Mouse (Mus musculus) CH12F3 (cell line): ENCODE results near the gene Ppp2r5c.

Experiments used
- in situ Hi-C: fragments of 300-500 bp; cut with MboI; formaldehyde crosslinking; loops from 2 replicates; pipeline ENCODE4 v1.14.3; 2020; ENCODE audit warnings: low sequenced_read_pairs

Gene Ppp2r5c

DNA sequence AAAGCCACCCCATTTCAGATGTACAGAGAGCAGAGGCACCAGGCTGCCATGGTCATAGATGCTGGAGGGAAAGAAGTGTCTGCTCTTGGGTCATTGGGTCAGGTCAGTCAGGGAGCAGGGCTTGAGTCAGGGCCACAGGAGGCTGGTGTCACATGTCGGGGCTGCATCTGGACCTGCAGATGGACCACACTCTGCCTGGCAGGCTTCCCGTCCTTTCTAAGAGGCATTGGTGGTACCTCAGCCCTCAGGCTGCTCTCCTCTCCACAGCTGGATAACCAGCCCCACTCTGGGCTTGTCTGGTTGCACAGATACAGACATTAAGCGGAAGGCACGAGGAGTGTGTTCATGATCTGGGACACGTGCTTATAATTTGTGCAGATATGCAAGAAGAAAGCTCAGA lies 61.8 kb downstream of the Ppp2r5c start:
- in situ Hi-C loops, result no loop called here

DNA sequence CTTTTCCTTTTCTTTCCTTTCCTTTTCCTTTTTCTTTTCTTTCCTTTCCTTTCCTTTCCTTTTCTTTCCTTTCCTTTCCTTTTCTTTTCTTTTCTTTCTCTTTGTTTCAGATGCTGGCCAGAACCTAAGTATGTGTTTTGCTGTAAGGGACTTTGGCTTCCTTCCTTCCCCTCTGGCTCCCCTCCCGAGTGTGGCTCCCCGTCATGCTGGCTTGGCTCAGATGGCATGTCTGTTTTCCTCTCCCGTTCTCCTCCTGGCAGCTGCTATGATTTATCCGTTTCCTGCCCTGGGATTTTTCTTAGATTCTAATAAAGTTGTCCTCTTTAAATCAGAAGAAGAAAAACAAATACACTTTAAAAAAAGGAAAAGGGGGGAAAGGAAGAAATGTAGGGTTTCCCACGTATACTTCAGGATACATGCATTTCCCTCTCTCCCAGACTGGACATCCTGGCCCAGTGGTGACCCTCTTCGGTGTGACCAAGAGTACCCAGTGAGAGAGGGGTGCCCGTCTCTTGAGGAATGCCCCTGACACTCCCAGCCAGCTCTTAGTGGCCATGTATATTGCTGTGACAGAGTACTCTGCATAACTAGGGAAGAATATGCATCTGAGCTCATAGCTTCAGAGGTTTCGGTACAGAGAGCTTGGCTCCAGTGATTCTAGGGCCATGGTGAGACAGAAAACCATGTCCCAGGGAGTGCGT lies 63.4 kb downstream of the Ppp2r5c start:
- in situ Hi-C loops, result no loop called here

DNA sequence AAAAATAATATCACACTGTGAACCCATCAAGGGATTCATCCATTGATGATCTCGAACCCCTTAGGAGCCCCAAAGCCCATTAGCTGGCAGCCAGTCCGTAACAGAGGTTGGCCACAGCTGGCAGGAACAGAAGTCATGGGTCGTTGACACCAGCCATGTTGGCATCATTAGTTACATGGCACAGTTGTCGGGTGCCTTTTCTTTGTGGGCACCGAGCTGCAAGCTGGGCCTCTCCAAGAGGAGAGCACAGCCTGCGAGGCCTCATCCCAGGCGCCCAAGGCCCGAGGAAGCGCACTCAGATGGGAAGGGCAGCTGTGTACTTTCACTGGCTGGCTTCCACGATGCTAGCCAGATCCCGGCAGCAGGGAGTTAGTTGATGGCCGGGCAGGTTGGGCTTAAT lies 64.3 kb downstream of the Ppp2r5c start:
- in situ Hi-C loops, result no loop called here

DNA sequence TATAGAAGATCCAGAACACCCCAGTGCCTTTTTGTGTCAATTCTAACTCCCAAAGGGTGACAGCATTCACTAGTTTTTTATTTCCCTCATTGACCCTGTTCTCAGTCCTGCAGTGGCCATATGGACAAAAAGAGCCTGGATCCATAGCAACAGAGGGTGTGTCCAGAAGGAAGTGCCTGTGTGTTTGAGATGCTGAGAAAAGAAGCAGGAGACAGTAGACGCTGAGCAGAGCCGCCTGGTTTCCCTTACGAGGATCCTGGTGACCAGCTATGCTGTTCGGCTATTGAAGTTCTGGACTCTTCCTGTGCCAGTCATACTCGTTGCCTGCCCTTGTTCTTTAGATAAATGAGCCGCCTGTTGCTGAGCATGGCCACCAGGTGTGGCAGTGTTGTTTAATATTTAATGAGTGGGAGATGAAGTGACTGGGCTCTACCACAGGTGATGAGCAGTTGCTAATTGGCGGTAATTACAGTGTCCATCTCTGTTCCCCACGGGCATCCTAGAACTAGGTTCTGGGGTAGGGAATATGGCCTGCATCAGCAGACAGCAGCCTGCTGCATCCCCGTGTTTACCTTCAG lies 65.0 kb downstream of the Ppp2r5c start:
- in situ Hi-C loops, result no loop called here

DNA sequence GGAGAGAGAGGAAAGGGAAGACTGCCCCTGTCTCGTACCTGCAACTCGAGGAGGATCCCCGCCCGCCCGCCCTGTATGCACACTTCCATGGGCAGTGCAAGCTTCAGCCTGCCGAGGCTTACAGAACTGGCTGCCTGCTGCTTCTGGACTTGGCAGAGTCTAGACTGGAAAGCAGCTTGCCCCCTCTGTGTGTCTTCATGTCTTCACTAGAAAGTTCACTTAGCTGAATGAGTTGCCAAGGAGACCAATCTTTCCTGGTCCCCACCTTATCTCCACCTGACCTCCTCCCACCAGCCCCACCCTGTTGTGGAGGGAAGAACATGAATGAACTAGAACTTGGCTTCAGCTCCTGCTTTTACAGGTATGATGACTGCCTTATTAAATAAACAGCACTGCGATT lies 66.0 kb downstream of the Ppp2r5c start:
- in situ Hi-C loops, result no loop called here

DNA sequence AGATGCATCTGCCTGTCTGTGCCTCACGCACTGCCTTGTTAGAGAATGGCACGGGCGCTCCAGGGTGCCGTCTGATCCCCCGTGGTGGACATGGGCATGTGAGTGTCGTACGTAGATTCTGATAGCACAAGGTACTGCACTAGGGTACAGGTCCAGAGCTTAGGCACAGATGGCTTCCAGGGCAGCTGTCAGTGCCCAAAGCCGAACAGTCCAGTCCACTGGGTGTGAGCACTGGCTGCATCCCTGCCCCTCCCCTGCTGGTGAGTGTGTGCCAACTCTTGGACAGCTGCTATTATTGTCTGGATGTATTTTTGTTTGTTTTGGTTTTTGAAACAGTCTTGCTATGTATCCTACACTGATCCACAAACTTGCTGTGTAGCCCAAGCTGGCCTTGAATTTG lies 68.8 kb downstream of the Ppp2r5c start:
- in situ Hi-C loops, result no loop called here

DNA sequence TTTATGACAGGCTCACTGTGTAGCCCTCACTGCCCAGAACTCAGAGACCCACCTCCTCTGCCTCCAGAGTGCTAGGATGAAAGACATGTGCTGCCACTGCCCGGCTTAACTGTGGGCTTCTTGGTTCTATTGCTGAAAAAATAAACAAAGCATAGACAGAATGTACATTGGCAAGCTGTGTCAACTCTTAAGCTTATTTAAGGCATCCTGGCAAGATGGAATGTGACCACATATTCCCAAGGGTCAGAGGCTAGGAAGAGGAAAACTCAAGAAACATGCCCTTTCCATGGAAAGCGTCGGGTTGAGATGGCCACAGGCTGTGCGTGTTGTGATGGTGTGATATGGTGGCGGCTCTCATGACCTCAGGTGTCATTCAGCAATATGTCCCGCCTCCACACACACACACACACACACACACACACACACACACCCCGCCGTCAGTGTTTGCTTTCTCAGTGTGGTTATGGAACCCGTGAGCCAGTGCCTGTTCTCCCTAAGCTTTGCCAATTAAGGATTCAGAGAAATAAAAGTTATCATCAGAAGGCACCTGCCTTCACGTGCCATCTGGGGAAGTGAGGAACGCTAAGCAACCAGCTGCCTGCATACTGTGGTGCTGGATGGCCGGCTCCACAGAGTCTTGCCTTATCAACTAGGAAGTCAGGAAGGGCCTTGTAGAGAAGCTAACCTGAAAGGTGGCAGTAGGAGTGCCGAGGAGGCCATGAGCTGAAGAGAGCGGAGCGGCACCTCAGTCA lies 73.5 kb downstream of the Ppp2r5c start:
- in situ Hi-C loops, result no loop called here

DNA sequence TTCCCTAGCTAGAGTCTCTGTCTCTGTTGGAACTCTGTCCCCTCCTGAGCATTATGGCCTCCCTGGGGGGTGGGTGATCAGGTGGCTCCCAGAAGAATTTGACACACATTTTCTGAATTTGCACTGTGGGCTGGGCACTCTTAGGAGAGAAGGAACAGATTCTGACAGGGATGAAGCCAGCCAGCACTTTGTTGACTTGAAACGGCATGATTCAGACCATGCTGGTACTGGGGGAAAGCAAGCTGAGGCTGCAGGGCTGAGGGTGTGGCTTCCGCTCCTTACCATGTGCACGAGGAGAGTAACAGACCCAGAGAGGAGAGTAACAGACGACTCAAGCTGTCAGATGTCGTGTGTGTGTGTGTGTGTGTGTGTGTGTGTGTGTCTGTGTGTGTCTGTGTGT lies 76.6 kb downstream of the Ppp2r5c start:
- in situ Hi-C loops, result no loop called here

DNA sequence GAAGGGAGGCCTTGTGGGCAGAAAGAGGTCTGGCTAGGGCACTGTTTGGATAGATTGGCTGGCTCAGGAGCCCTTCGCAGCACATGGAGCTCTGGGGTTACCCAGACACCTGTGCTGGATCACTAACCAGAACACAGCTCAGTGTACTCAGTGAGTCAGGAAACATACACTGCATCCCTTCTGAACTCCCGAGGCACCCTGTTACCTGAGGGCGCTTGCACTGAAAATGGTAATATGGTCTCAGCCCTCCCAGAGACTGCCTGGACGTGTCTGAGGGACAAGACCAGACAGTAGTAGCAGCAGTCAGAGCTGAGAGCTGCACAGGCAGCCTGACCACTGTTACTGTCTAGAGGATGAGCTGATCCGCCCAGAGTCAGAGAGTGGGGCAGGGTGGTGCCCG lies 85.8 kb downstream of the Ppp2r5c start:
- in situ Hi-C loops, result no loop called here

DNA sequence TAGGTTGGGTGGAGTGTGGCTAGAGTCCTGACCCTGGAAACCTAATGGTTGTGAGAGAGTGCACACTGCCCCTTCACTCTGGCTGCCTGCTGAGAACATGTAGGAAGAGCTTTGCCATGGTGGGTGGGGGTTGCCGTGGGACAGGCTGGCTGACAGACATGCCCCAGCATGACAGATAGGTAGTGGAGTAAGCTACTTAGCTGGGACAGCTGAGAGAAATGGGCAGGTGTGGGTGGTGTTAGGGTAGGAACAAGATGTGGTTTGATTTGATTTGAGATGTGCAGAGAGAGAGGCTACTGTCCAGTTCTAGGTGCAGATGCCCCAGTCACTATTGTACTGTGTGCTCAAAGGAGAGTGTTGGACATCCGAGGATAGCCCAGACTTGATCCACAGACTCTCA lies 86.2 kb downstream of the Ppp2r5c start:
- in situ Hi-C loops, result no loop called here

DNA sequence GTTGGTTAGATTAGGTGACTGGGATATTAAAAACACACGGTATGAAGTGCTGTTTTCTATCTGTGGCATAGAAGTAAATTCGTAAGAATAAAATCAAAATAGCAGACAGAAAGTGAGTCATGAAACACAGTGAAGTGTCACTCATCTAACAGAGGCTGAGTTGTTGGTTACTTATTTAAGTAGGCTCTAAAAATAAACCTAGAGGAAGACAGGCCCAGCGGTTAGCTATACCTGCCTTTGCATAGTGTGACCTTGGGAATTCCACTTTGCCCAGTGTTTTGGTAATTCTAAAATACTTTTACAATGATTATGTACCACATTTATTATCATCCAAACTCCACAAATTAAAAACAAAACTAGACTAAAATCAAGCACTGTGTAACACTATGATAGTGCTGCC lies 86.9 kb downstream of the Ppp2r5c start:
- in situ Hi-C loops, result no loop called here

DNA sequence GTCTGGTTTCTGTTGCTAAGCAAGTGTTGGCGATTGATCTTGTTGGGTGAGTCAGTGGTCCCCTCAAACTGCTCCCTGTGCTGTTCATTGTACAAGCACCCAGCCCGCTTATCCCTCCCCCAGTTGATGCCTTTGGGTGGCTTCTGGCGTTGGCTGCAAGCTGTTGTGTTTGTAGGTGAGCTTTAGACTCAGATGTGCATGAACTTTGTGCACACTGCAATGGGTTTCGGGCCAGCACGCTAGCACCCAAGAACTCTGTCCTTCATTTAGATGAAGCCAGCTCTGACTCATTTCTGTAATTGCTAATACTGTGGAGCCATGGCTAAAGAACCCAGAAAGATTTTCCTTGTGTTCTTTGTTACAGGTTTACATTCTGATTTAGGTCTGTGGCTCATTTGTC lies 88.4 kb downstream of the Ppp2r5c start:
- in situ Hi-C loops, result no loop called here

DNA sequence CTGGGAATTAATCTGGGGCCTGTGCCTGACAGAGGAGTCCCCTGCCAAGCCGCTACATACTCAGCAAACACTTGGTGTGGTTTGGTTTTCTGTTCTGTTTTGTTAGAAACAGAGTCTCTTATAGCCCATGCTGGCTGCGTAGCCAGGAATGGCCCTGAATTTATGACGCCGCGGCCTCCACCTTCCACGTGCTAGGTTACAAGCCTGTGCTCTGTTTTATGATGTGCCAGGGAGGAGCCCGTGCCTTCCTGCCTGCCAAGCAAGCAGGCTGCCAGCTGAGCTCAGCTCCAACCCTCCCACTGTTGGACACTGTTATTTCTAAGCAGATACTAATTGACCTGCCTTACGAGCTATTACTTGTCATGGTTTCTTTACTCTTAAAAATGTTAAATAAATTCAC lies 90.8 kb downstream of the Ppp2r5c start:
- in situ Hi-C loops, result no loop called here

DNA sequence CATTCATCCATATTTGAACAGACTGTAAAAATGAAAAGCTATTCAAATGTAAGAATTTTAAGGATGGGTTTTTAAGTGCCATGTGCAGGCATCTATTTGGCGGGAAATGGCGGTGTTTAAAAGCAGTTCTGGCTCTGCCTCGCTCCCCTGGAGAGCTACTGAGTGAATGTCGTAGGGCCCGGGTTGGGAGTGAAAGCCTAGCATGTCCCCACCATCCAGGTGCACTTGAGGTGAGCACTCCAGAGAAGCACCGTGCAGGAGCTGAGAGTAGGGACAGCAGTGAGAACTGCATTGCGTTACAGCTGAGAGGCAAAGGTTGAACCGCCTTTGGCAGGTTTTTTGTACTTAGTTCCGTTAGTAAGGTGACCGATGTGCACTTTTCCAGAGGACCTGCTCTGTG lies 92.4 kb downstream of the Ppp2r5c start:
- in situ Hi-C loops, result no loop called here

DNA sequence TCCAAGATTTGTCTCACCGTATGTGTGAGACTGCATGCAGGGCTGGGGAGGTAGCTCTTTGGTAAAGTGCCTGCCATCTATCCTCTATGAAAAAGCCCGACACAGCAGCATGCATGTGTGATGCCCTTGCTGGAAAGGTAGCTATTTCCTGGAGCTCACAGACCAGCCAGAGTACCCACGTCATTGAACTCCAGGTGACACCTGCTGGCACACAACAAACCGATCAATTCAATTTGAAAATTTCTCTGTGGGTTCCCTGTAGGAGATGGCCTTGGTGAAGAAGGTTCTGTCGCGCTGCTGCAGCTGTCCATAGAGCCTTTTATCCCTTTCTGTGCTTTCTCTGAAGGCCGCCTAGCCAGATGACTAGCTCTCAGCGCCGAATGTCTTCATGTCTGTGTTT lies 92.9 kb downstream of the Ppp2r5c start:
- in situ Hi-C loops, result loop anchor here (10.0 kb wide), 1 partner anchor 85 kb away; no protein-coding TSS in a partner anchor

DNA sequence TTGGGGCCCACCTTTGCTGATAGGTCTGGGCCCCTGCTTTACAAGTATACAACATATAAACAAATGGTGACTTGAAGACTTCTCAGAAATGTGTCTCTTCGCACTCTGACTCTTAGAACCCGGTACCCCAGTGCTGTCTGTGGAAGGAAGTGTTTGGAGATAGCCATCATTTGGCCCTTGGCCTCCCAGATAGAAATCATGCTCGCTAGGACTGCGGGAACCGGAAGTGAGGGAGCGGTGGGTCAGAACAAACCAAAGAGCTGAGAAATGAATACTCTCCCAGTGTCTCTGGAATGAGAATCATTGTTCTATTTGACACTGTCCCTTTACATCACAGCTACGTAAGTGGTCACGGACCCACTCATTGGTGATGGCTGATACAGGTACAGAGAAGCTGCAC lies 93.4 kb downstream of the Ppp2r5c start:
- in situ Hi-C loops, result loop anchor here (10.0 kb wide), 1 partner anchor 85 kb away; no protein-coding TSS in a partner anchor

DNA sequence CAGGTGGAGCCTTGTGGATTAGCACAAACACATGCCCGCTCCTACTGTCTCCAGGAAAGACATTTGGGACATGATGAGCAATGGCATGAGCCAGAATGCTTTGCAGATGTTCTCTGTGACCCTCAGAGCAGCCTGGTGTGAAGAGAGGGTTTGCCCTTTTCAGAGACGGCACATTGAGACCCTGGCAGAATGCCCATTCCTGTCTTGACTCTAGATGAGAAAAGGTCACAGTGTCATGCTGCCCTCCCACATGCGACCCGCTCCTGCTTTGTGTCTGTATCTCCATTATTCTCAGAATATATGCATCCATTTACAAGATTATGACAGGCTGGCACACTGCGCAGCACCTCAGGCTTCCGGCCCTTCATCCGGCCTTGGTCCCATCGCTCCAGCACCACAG lies 94.1 kb downstream of the Ppp2r5c start:
- in situ Hi-C loops, result loop anchor here (10.0 kb wide), 1 partner anchor 86 kb away; no protein-coding TSS in a partner anchor

DNA sequence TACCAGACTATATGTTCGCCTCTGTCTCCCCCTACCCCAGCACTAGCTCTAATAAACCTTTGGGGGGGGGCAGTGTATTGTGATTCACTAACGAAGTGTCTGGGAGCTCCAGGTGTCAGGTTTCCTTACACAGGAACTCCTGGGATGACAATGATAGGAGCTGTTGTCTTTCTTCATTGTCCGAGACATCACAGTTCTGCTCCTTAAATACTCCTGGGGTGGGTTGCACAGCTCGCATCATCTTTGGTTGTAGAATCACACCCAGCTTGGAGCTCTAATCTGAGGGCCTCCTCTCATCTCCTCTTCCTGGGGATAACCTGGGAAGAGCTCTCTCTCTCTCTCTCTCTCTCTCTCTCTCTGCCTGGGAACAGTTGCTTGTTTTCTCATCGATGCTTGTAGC lies 94.6 kb downstream of the Ppp2r5c start:
- in situ Hi-C loops, result loop anchor here (10.0 kb wide), 1 partner anchor 87 kb away; no protein-coding TSS in a partner anchor

DNA sequence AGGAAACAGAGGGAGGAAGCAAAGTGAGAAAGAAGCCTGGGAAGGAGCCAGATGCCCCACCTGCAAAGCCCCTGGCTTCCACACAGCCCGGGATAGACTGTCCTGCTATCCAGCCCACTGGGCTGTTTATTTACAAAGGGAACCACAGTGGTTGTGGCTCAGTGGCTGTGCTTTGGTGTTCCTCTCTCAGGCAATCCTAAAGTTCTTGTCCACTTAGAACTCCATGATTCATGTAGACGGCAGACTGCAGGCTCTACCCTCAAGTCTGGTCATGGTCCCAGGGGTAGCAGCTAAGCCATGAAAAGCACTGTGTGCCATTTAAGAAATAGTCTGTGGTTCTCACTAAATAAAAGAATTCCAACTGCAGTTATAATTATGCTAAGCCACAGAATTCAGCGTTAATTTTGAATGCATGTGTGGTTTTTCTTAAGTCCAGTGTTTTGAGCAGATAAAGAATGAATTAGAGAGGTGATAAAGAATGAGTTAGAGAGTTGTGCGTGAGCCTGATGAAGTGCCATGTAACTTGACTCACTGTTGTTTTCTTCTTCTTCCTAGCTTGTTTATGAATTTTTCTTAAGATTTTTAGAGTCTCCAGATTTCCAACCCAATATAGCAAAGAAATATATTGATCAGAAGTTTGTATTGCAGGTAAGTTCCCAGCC lies 98.3 kb downstream of the Ppp2r5c start:
- in situ Hi-C loops, result loop anchor here (10.0 kb wide), 1 partner anchor 90 kb away; no protein-coding TSS in a partner anchor

DNA sequence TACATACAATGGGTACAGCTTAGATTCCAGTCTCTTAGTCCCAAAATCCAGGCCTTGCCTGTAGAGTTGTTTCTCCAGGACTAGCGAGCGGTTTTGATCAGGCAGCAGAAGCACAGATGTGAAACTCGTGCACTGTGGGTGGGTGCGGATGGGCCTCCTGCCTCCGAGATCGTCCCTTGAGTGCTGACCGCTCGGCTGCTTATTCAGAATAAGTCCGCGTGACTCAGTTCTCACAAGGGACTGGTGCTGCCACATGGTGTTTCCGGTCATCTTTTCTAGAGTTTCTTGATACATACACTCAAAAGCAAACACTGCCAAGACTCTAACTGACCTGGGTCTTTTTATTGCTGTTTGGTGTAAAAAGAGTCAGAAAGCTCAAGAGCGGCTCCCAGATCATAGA lies 100.7 kb downstream of the Ppp2r5c start:
- in situ Hi-C loops, result loop anchor here (10.0 kb wide), 1 partner anchor 93 kb away; no protein-coding TSS in a partner anchor

DNA sequence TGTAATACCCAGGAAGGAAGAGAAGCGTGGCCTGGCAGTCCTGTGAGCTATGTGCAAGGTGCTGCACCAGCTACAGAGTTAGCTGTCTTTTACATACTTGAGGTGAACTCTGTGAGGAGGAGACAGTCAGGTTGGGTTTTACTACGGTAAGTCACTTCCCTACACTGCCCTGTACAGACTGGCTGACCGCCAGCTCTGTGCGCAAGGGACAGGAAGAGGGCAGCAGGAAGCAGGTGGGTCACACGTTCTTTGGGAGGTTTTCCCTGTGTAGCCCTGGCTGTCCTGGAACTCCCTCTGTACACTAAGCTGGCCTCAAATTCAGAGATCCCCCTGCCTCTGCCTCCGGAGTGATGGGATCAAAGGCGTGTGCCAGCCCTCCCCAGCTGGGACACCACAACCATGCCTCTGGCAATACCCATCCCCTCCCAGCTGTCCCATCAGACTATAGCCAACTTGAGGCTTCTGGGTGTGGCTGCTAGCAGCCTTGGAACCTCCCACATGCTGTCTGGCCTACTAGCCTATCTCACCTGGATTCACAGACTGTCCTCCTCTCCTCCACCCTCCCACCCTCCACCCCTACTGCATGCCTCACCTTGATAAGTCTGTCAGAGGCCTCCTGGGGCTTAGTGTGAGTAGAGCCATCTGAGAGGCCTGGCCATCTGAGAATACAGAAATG lies 102.7 kb downstream of the Ppp2r5c start:
- in situ Hi-C loops, result loop anchor here (10.0 kb wide), 1 partner anchor 95 kb away; no protein-coding TSS in a partner anchor
